Mouse (Mus musculus): ENCODE data around the gene Cdk5rap3. TPM values are rescaled to one million over a fixed set of nuclear protein-coding genes. Genes with fewer than 3 reads are reported as not detected.

Cdk5rap3 gene
- polyA plus RNA-seq, 1 experiment from 2014 or later, result 38.3 TPM

GRCm38 (mm10) chr11:96906431-96907161 is 9.7 kb downstream of the Cdk5rap3 start:
- DNase-seq (no peak), ATAC-seq (no peak)
- Histone ChIP-seq H3K9me3 (ENCODE audit: low read length) (no peaks in the 10 kb centered on the region), H3K27ac (ENCODE audit: low read depth) (no peak overlapping the region), H3K27me3 (ENCODE audit: insufficient read depth, low read length) (no peaks in the 10 kb centered on the region), H3K4me2 (ENCODE audit: low read depth, low read length) (no peak overlapping the region), H3K36me3 (replicated peaks; ENCODE audit: insufficient read depth, low read length) (peaks cover 31% of the 10 kb centered on the region), H3K9ac (replicated peaks) (no peak overlapping the region), H3K4me1 (ENCODE audit: insufficient read depth) (no peaks in the 10 kb centered on the region; the same call in 1 of the 2 replicates), H3K4me3 (ENCODE audit: low read depth, low read length) (no peak overlapping the region)
- TF ChIP-seq EP300 (IDR thresholded peaks at IDR 0.05; ENCODE audit: low read depth) (no peak), CTCF (IDR thresholded peaks at IDR 0.05; ENCODE audit: low read depth) (no peak)
- 56% methylated on average over 15 of the region's 15 CpGs for WGBS (ENCODE audit: insufficient replicate concordance)

- no peak overlapping the region for H3K27ac ChIP-seq (ENCODE audit: low read depth)
- H3K4me1 ChIP-seq (ENCODE audit: insufficient read depth), result no peaks in the 10 kb centered on the region; the same call in 1 of the 2 replicates
- ATAC-seq (no peak), DNase-seq (no peak)
- H3K4me3 ChIP-seq (ENCODE audit: low read depth, low read length), result no peak overlapping the region
- TF ChIP-seq EP300 (IDR thresholded peaks at IDR 0.05; ENCODE audit: low read depth) (no peak), CTCF (IDR thresholded peaks at IDR 0.05; ENCODE audit: low read depth) (no peak)
- H3K9me3 ChIP-seq (ENCODE audit: low read length), result no peaks in the 10 kb centered on the region
- 52% methylated on average over 16 of the region's 16 CpGs for WGBS (ENCODE audit: insufficient replicate concordance)
- H3K4me2 ChIP-seq (ENCODE audit: low read depth, low read length), result no peak overlapping the region
- H3K9ac ChIP-seq (replicated peaks), result no peak overlapping the region
- no peaks in the 10 kb centered on the region for H3K27me3 ChIP-seq (ENCODE audit: insufficient read depth, low read length)
- no peaks in the 10 kb centered on the region; the same call in 1 of the 2 replicates for H3K36me3 ChIP-seq (replicated peaks; ENCODE audit: insufficient read depth, low read length)
Measured at GRCm38 (mm10) chr11:96902639-96903635, 13.4 kb downstream of the Cdk5rap3 start.

GRCm38 (mm10) chr11:96901332-96901731 is 15.0 kb downstream of the Cdk5rap3 start:
- DNase-seq, result no peak
- Histone ChIP-seq H3K9ac (replicated peaks) (no peak overlapping the region), H3K9me3 (ENCODE audit: low read length) (no peaks in the 10 kb centered on the region), H3K4me3 (ENCODE audit: low read depth, low read length) (no peak overlapping the region), H3K27ac (ENCODE audit: low read depth) (no peak overlapping the region), H3K4me1 (ENCODE audit: insufficient read depth) (no peaks in the 10 kb centered on the region), H3K36me3 (replicated peaks; ENCODE audit: insufficient read depth, low read length) (no peaks in the 10 kb centered on the region; the same call in 1 of the 2 replicates), H3K27me3 (ENCODE audit: insufficient read depth, low read length) (no peaks in the 10 kb centered on the region), H3K4me2 (ENCODE audit: low read depth, low read length) (no peak overlapping the region)
- 85% methylated on average over 9 of the region's 9 CpGs for WGBS (ENCODE audit: insufficient replicate concordance)
- no peak for ATAC-seq
- TF ChIP-seq CTCF (IDR thresholded peaks at IDR 0.05; ENCODE audit: low read depth) (no peak), EP300 (IDR thresholded peaks at IDR 0.05; ENCODE audit: low read depth) (no peak)

- WGBS (ENCODE audit: insufficient replicate concordance), result 73% methylated on average over 13 of the region's 13 CpGs
Measured at GRCm38 (mm10) chr11:96899449-96900306, 16.6 kb downstream of the Cdk5rap3 start.

GRCm38 (mm10) chr11:96895886-96896285 is 20.4 kb downstream of the Cdk5rap3 start:
- Histone ChIP-seq H3K36me3 (replicated peaks; ENCODE audit: insufficient read depth, low read length) (no peaks in the 10 kb centered on the region), H3K4me2 (ENCODE audit: low read depth, low read length) (no peak overlapping the region), H3K27ac (ENCODE audit: low read depth) (no peak overlapping the region), H3K4me3 (ENCODE audit: low read depth, low read length) (no peak overlapping the region), H3K9me3 (ENCODE audit: low read length) (no peaks in the 10 kb centered on the region), H3K9ac (replicated peaks) (no peak overlapping the region), H3K27me3 (ENCODE audit: insufficient read depth, low read length) (no peaks in the 10 kb centered on the region), H3K4me1 (ENCODE audit: insufficient read depth) (no peaks in the 10 kb centered on the region)
- DNase-seq (no peak), ATAC-seq (no peak)
- 59% methylated on average over 4 of the region's 4 CpGs for WGBS (ENCODE audit: insufficient replicate concordance)
- no peak for TF ChIP-seq EP300 (IDR thresholded peaks at IDR 0.05; ENCODE audit: low read depth)
- no peak for TF ChIP-seq CTCF (IDR thresholded peaks at IDR 0.05; ENCODE audit: low read depth)

More at GRCm38 (mm10) chr11:96899449-96900306, 16.6 kb downstream of the Cdk5rap3 start:
- Histone ChIP-seq H3K4me2 (ENCODE audit: low read depth, low read length) (no peak overlapping the region), H3K27ac (ENCODE audit: low read depth) (no peak overlapping the region), H3K27me3 (ENCODE audit: insufficient read depth, low read length) (no peaks in the 10 kb centered on the region), H3K9ac (replicated peaks) (no peak overlapping the region), H3K4me1 (ENCODE audit: insufficient read depth) (no peaks in the 10 kb centered on the region), H3K9me3 (ENCODE audit: low read length) (no peaks in the 10 kb centered on the region), H3K36me3 (replicated peaks; ENCODE audit: insufficient read depth, low read length) (no peaks in the 10 kb centered on the region), H3K4me3 (ENCODE audit: low read depth, low read length) (no peak overlapping the region)
- DNase-seq (no peak), ATAC-seq (no peak)
- TF ChIP-seq EP300 (IDR thresholded peaks at IDR 0.05; ENCODE audit: low read depth) (no peak), CTCF (IDR thresholded peaks at IDR 0.05; ENCODE audit: low read depth) (no peak)
